Mouse (Mus musculus) liver, postnatal 0 days (tissue): ENCODE measurements at regions not wholly inside any gene's neighbourhood (a gene's known extent, or its start where the extent isn't known, plus 50 kb on each side); places are given as distances from the start of the nearest gene placed in this dataset.

ENCODE experiments used
- CTCF ChIP-seq: sonication (generic); IDR thresholded peaks from 2 replicates; pipeline ENCODE4 v1.5.1; 2016; ENCODE audit warnings: antibody characterized with exemption, low read depth
- EP300 ChIP-seq: IDR thresholded peaks from 2 replicates; pipeline ENCODE4 v1.6.1; 2016; ENCODE audit warnings: antibody characterized with exemption, low read depth, mild to moderate bottlenecking

DNA sequence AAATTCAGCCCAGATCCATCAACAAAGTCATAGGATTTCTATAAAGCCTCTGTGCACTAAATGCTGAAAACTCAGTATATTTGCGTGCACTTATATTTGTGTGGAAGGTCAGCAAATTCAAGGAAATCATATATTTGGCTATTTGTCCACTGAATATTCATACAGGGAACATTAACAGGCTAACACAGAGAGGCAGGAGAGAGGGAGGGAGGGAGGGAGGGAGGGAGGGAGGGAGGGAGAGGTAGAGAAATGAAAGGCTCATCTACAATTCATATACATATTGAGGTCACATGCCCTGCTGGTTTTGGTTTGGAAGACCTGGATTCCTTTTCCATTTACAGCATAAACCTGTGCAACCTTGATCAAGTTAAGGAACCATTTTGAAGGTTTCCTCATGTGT, 241.9 kb upstream of the Brinp1 start:
- no peak for TF ChIP-seq CTCF
- TF ChIP-seq EP300: no peak
